Mouse (Mus musculus) heart, adult 9 months (tissue): Measurements from ENCODE around the gene Inpp4a.

Experiments used
- DNase-seq, 2 experiments: peaks; one replicate each; pipeline ENCODE4 v3.0.0; 2022; ENCODE audit warnings: low spot score in 2 of 2

Gene Inpp4a

DNA sequence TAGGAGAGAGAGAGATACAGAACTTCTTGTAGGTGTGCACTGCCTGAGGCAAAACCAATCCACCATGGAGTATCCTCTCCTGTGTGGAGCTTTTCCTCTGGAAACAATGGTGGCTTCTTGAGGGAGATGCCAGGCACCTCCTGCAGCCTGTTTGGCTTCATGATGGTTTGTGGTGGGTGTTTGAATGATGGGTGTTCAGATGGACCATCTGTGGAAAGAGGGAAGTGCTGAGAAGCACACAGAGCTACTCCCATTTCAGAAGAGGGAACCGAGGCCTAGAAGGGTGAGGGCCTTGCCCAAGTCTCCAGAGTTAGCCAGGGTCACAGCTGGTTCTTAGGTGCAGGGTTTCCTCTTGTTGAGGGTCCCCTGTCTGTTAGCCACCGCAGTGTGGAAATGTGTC, 23.0 kb downstream of the Inpp4a start:
- DNase-seq, result peak in 1 of 2 experiments; percentile 32

DNA sequence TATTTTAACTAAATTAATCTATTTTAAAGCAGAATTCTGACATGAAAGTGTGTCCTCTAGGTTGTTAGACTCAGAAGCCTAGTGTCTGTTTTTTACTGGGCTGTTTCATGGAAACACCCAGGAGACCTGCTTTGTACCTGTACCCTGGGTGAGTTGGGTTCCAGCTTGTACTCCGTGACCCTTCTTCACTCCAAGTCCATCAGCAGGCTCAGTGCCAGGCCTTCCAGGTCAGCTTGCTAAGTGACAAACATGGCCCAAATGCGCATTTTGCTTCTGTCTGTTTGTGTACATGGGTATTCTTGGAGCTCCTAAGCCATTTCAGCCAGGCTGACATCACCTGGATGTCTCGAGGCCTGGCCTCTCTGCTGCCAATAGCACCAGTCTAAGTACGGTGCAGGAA, 23.5 kb downstream of the Inpp4a start:
- DNase-seq, result no peak

DNA sequence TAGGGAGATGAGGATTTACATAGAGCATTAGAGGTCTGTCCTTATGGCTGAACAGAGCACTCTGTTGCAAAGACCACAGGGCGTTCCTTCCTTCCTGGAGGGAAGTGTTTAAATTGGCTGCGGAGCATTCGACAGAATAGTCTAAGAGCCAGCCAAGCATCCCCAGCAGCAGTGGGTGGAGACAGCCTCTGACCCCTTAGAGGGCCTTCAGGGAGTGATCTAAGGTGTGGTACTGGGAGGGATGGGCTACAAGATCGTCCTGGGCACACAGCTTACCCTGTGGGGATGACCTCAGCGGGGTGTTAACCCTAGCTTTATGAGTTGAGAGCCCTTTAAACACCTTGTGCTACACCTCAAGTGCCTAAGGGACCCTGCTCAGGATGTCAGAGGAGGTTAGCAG, 24.9 kb downstream of the Inpp4a start:
- no peak for DNase-seq

DNA sequence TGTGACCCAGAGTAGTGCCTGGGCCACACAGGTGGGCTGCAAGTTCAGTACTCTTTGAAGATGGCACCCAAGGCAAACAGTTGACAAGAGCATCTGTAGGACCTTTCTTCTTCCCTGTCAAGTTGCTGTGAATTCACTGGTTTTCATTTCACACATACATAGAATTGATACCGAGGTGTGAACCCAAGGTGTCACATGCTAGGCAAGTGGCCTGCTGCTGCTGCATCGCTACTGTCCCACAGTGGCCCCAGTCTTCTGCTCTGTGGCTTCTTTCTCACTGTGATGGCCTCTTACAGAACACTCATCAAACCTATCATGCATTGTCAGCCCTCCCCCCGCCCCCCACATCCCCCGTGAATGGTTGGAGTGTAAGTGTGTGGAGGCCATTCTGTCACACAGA, 27.6 kb downstream of the Inpp4a start:
- no peak for DNase-seq

- DNase-seq, result no peak
These were observed 29.5 kb downstream of the Inpp4a start for GRCm38 (mm10) chr1:37329132-37329531.

GRCm38 (mm10) chr1:37329831-37330230, 30.2 kb downstream of the Inpp4a start:
- no peak for DNase-seq

DNA sequence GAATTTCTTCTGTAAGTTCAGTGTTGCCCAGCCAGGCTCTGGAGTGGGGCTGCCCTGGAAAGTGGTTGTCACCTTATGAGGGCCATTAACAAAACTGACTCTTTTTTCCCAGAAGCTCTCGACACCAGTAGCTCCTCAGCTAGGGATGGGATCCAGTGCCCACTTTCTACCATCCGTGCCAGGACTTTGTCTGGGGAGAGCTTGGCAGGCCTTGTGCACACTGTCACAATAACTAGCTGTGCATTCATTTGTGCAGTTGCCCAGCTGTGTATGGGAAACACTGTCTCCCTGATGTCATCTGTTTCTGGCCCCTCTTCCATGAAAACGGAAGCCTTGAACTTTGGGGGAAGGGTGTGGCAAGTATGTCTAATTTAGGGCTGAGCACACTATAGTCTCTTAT, 33.1 kb downstream of the Inpp4a start:
- no peak for DNase-seq

DNA sequence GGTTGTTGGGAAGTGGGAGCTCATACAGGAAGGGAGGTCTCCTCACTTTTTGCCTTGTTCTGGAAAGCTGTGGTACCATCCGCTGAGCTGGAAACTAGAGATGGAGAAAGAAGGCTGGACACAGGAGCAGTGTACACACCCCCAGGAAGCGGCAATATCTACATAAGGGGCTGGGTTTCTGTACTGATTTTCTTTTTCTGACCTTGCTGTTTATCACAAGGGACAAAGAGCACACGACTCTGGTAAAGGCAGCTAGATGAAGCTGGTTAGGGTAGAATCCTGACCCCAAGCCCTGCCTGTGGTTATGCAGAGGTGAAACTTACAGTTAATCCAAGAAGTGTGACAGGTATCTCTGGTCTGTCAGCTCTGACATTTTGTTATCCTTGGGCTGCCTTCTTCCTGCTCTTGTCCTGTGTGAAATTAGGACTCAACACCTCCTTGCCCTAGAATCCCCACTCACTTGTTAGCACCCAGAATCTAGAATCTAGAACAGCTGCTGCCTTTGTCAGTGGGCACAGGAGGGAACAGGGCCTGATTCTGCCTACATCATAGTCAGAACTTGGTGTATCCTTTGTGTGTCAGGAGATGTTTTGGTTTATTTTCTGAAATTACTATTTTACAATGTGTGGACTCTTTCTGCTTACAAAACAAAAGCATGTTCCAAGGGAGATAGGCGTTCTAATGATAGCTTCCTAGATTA, 34.2 kb downstream of the Inpp4a start:
- DNase-seq, result no peak

DNA sequence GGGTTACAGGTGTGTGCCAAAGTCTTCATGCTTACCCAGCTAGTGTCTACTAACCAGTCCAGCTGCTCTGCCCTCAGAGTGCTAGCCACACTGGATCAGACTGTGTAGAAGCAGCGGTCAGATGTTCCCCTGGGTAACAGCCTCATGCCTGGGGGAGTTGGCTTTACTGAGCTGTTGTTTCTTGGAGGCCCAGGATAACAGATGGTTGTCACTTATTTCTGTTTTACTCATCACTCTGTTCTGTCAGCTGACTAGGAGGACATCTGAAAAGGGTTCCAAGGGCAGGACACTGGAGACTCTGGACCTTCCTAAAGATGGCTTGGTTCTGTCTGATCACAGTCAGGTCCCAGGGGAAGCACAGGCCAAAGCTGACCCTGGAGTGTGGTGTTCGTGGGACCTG, 36.4 kb downstream of the Inpp4a start:
- no peak for DNase-seq

GRCm38 (mm10) chr1:37336794-37337193, 37.1 kb downstream of the Inpp4a start:
- DNase-seq, result no peak

DNA sequence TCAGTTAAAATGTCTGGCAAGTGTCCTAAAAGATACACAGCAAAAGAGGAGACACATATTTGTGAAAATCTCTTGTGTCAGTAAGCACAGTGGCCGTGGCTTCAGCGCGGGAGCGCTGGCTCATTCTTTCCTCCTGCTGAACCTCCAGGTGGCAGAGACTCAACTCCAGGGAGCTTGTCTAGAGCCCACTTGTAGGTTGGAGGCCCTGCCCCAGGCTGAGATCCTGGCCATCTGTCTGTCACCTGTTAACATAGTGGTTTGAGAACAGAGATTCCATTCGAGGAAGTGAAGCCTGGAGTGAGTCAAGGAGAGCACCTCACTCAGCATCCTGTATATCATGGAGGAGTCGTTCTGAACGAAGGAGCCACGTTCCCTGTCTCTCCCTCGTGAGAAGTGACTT, 37.6 kb downstream of the Inpp4a start:
- no peak for DNase-seq

DNA sequence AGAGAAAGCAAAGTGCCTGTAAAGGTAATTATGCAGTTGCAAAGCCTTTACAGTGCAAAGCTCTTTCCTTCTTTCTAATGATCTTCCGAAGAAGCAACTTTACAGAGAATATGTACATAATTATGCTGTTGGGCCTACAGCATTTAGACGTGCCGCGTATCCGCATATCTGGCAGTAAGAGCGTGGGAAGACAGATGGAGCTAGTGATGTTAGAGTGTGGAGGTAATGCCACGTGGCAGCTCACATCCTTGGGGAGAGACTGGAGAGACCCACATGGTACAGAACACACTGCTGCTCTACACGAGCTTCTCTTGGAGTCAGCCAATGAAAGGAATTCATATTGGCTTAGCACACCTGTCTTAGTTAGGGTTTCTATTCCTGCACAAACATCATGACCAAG, 39.5 kb downstream of the Inpp4a start:
- DNase-seq, result no peak

DNA sequence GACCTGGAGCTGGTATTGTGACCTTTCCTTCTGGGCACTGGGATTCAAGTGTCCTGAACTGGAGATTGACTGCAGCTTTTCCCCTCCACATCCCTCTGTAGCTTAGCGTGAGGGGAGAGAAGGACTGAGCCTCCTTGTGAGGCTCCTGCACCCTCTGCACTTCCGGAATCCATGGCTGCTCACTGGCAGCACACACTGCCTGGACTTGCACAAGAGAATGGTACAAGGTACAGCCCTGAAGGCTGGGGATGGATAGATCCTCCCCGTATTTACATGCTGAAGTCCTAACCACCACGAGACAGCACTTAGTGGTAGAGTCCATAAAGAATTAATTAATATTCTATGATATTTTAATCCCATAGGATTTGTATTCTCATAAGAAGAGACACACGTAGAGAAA, 41.7 kb downstream of the Inpp4a start:
- DNase-seq, result no peak

- peak; percentile 32 to 38 for DNase-seq
These were observed 42.2 kb downstream of the Inpp4a start for GRCm38 (mm10) chr1:37341914-37342313.

- DNase-seq, result no peak
These were observed 42.9 kb downstream of the Inpp4a start for GRCm38 (mm10) chr1:37342524-37342923.

- DNase-seq, result no peak
These were observed 43.6 kb downstream of the Inpp4a start for GRCm38 (mm10) chr1:37343265-37343664.

- DNase-seq, result no peak
These were observed 44.7 kb downstream of the Inpp4a start for GRCm38 (mm10) chr1:37344223-37344916.

GRCm38 (mm10) chr1:37347361-37348080, 47.9 kb downstream of the Inpp4a start:
- peak in 1 of 2 experiments; percentile 57 for DNase-seq

GRCm38 (mm10) chr1:37350886-37351651, 51.4 kb downstream of the Inpp4a start:
- DNase-seq, result no peak

DNA sequence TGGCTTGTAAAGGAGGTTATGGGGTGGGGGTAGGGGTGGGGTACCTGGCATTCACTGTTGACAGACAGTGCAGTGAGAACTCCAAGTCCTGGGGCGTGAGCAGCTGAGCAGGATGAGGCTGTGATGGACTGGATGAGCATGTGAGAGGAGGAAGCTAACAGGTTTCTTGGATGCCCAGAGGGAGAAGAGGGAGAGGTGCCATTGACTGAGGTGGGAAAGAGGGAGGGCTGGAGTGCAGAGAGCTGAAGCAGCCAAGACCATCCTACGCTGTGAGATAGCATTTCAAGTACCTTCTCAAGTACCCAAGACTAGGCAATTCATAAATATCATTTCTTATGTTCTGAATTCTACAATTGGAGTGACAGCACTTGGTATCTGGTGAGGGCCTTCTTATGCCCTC, 52.3 kb downstream of the Inpp4a start:
- no peak for DNase-seq

DNA sequence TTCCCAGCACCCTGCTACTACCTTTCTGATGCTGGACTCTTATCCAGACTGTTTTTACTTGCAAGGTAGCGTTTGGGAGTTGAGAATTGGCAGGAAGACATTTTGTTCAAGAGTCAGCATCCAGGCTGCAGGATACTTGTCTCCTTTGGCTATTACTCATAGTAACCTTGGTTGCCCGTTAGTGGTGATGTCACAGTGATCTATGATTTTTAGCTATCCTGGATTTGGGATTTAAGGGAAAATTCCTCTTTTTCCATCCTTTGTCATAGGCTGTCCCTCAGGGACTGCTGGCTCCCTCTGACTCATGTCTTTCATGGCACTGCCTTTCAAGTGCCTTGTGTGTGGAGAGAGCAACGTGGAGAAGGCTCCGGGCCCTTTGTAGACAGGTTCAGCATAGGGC, 53.8 kb downstream of the Inpp4a start:
- DNase-seq, result no peak

DNA sequence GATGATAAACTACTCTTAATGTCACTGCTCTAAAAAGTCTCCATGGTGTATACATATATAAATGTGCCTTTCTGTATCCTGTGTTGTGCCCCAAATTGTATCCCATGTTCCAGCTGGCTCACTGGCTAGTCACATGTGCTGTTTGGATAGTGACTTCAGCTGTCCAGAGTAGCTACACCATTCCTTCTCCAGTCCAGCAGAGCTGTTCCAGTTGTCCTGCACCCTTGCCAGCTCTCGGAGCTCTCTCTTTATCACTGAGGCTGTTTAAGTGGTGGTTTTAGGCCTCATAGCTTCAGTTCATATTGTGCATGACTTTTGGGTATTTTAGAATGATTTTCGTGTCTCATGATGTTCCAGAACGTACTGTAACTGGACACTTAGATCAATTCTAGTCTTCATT, 55.8 kb downstream of the Inpp4a start:
- DNase-seq, result no peak
